In genomic region chr6:136497744-136498143, GRCm38 (mm10) we compare ENCODE assay signal across 11 mouse cellular contexts. TPM values are rescaled to one million over a fixed set of nuclear protein-coding genes. Genes with fewer than 3 reads are reported as not detected.
A peak's percentile ranks its signal among the peaks of the same experiment; 100 is the strongest.
DNase-seq lines count a peak whose midpoint lies in the region; ATAC-seq lines count a peak whose summit lies in the region.
"Had no signal": no experiment of that assay in that cellular context is flagged by ENCODE, and none has a peak within 500 bp of the region (broad histone marks: within the 10 kb centered on the region; RNA-seq: fewer than 3 reads in every experiment).

No protein-coding gene starts in this region.

- WGBS in heart, embryonic 16.5 days, result 63% methylated on average over 5 of the region's 5 CpGs

- 0 out of 2 replicates have a peak, but pooled peaks have one; percentile 18 for ATAC-seq in heart, embryonic 16.5 days (replicated peaks; ENCODE audit: extremely low read depth, insufficient read depth, low FRiP score)
- no peak for ATAC-seq in megakaryocyte-erythroid progenitor cell, adult 5-6 weeks (replicated peaks; ENCODE audit: low FRiP score, low TSS enrichment, poor library complexity, severe bottlenecking)

- intact Hi-C loops in left cerebral cortex, postnatal 4 days (cut with DNase I), result no loop called here

- peak; percentile 50 for DNase-seq in adrenal gland, postnatal 14 days
- no peak for DNase-seq in adrenal gland, postnatal 10 days
- DNase-seq in B cell, adult 2 months, result peak; percentile 87 to 91
- peak; percentile 88 for DNase-seq in naive thymus-derived CD4-positive, alpha-beta T cell, adult 2 months (ENCODE audit: low read depth)
- no peak for DNase-seq in frontal cortex, postnatal 10 days (ENCODE audit: low spot score in 2 of 2)
- no peak for DNase-seq in left cerebral cortex, postnatal 4 days
- DNase-seq: cerebellum, postnatal 25 days had no signal

- no peak overlapping the region for H3K4me3 ChIP-seq in heart, embryonic 16.5 days (ENCODE audit: low read length)
- H3K4me3 ChIP-seq: heart, embryonic 13.5 days; midbrain, embryonic 12.5 days had no signal

- no peak overlapping the region for H3K9ac ChIP-seq in heart, embryonic 16.5 days (ENCODE audit: low read length)
- H3K9ac ChIP-seq: heart, embryonic 13.5 days; midbrain, embryonic 12.5 days had no signal

- no peak overlapping the region for H3K4me2 ChIP-seq in heart, embryonic 16.5 days (ENCODE audit: low read depth, low read length)
- H3K4me2 ChIP-seq: heart, embryonic 13.5 days; midbrain, embryonic 12.5 days had no signal

- no peaks in the 10 kb centered on the region for H3K27me3 ChIP-seq in heart, embryonic 16.5 days (ENCODE audit: control insufficient read depth, insufficient read depth, low read length)
- H3K27me3 ChIP-seq: heart, embryonic 13.5 days; midbrain, embryonic 12.5 days had no signal

- peaks cover 2% of the 10 kb centered on the region; the same call in 1 of the 2 replicates for H3K9me3 ChIP-seq in heart, embryonic 16.5 days (replicated peaks; ENCODE audit: control insufficient read depth, low read length)
- H3K9me3 ChIP-seq: midbrain, embryonic 12.5 days had no signal

- H3K36me3 ChIP-seq in heart, embryonic 16.5 days (ENCODE audit: control insufficient read depth, insufficient read depth), result no peaks in the 10 kb centered on the region
- H3K36me3 ChIP-seq: heart, embryonic 13.5 days; midbrain, embryonic 12.5 days had no signal

- H3K27ac ChIP-seq in heart, embryonic 16.5 days (ENCODE audit: low read length), result no peak overlapping the region
- H3K27ac ChIP-seq: heart, embryonic 13.5 days; midbrain, embryonic 12.5 days had no signal

- H3K4me1 ChIP-seq in heart, embryonic 16.5 days (ENCODE audit: control insufficient read depth, insufficient read depth, low read length), result no peaks in the 10 kb centered on the region
- H3K4me1 ChIP-seq: midbrain, embryonic 12.5 days had no signal

RNA-seq across cellular contexts. Expression of gene Atf7ip, which starts 8.2 kb away (rescaled TPM):
- total RNA-seq in adrenal gland, postnatal 14 days (2021), result 82.0 and 103 TPM in 2 replicates
- total RNA-seq in adrenal gland, postnatal 10 days (2021), result 100 to 1,000 TPM in 1 of 2 experiments, 10 to 100 TPM in 1; 63.7 to 105 TPM
- 27.9 and 31.4 TPM in 2 replicates for polyA plus RNA-seq in heart, embryonic 16.5 days (2015; fragmentation: Nextera tagmentation; extraction: Ambion mirVana)
- total RNA-seq in megakaryocyte-erythroid progenitor cell, adult 5-6 weeks (2014; fragmentation: Nextera tagmentation), result 121 and 135 TPM in 2 replicates
- 50.3 and 61.7 TPM in 2 replicates for total RNA-seq in megakaryocyte-erythroid progenitor cell, adult 5-6 weeks (2017)
- 100 to 1,000 TPM; 142 TPM for total RNA-seq in left cerebral cortex, postnatal 4 days (2021)

Comparison
In these comparisons a context has a peak if more than half of its experiments do, and no peak if none do; other contexts are left out.
1. DNase-seq: peak in adrenal gland, postnatal 14 days (single experiment), B cell, adult 2 months (2 of 2) and naive thymus-derived CD4-positive, alpha-beta T cell, adult 2 months (single experiment); none in adrenal gland, postnatal 10 days (single experiment), frontal cortex, postnatal 10 days (0 of 2) and left cerebral cortex, postnatal 4 days (single experiment).